Mouse (Mus musculus) CH12.LX (cell line): ENCODE results near the gene Gm10392. TPM values are rescaled to one million over a fixed set of nuclear protein-coding genes. Genes with fewer than 3 reads are reported as not detected.
A peak's percentile ranks its signal among the peaks of the same experiment; 100 is the strongest.

ENCODE experiments used
- DNase-seq: peaks from one replicate; pipeline ENCODE4 v3.0.0-alpha.2; 2013; ENCODE audit errors: extremely low read depth
- H3K27ac ChIP-seq: 2 replicates; pipeline ENCODE4 v1.5.1; 2012; ENCODE audit warnings: low read depth, mild to moderate bottlenecking, control low read depth, moderate library complexity; ENCODE audit not compliant: insufficient read depth
- H3K27me3 ChIP-seq: replicated peaks from 2 replicates; pipeline ENCODE3; 2012; ENCODE audit warnings: inconsistent platforms
- H3K36me3 ChIP-seq, 2 experiments: replicated peaks in 1 of 2; 2 replicates each; pipeline versions ENCODE3 to v1.6.1; 2012; ENCODE audit warnings: inconsistent platforms in 1 of 2, low read length in 1 of 2, mild to moderate bottlenecking in 1 of 2, mixed read lengths in 1 of 2, moderate library complexity in 1 of 2; ENCODE audit not compliant: control insufficient read depth in 1 of 2, insufficient read depth in 1 of 2
- H3K4me1 ChIP-seq, 2 experiments: 2 replicates each; pipeline ENCODE4 v1.6.1; 2012; ENCODE audit warnings: inconsistent platforms in 1 of 2, moderate library complexity in 1 of 2; ENCODE audit not compliant: insufficient read depth in 2 of 2, control insufficient read depth in 1 of 2
- H3K4me2 ChIP-seq: 2 replicates; pipeline ENCODE4 v1.6.1; 2012; ENCODE audit warnings: low read depth, mild to moderate bottlenecking, control low read depth; ENCODE audit not compliant: poor library complexity, insufficient read depth, severe bottlenecking
- H3K4me3 ChIP-seq, 3 experiments: fragments of 150-350 bp in 1 of 3; sonication (generic) in 1 of 3; replicated peaks in 1 of 3; 2 replicates each; pipeline versions ENCODE3 to v1.5.1; 2011 to 2012; ENCODE audit warnings: low read depth in 2 of 3, low read length in 2 of 3, mild to moderate bottlenecking in 2 of 3, moderate library complexity in 2 of 3, control low read depth in 1 of 3, improper control_type of control experiment in 1 of 3, inconsistent platforms in 1 of 3, mixed read lengths in 1 of 3; ENCODE audit not compliant: poor library complexity in 1 of 3
- H3K79me2 ChIP-seq: replicated peaks from 2 replicates; pipeline ENCODE4 v1.6.1; 2012; ENCODE audit warnings: mild to moderate bottlenecking, moderate library complexity; ENCODE audit not compliant: control insufficient read depth, poor library complexity, insufficient read depth, severe bottlenecking; ENCODE audit errors: extremely low read depth
- H3K9ac ChIP-seq: 2 replicates; pipeline ENCODE4 v1.6.1; 2012; ENCODE audit warnings: low read depth, mild to moderate bottlenecking, control low read depth, moderate library complexity; ENCODE audit not compliant: insufficient read depth
- H3K9me3 ChIP-seq: replicated peaks from 2 replicates; pipeline ENCODE3; 2012; ENCODE audit warnings: low read length, inconsistent platforms, mixed read lengths
- CTCF ChIP-seq, 2 experiments: IDR thresholded peaks in 1 of 2; conservative IDR thresholded peaks in 1 of 2; 2 replicates each; pipeline ENCODE4 v1.5.1; 2011 to 2012; ENCODE audit warnings: low read depth in 2 of 2, low read length in 2 of 2, improper control_type of control experiment in 1 of 2, inconsistent platforms in 1 of 2, mild to moderate bottlenecking in 1 of 2, moderate library complexity in 1 of 2
- EP300 ChIP-seq: IDR thresholded peaks from 2 replicates; pipeline ENCODE4 v1.6.1; 2011; ENCODE audit warnings: low read length, improper control_type of control experiment
- GABPA ChIP-seq: IDR thresholded peaks from 2 replicates; pipeline ENCODE4 v1.6.1; 2012; ENCODE audit warnings: low read depth, low read length, improper control_type of control experiment, inconsistent platforms; ENCODE audit not compliant: insufficient replicate concordance
- HCFC1 ChIP-seq: IDR thresholded peaks from 2 replicates; pipeline ENCODE4 v1.6.1; 2012; ENCODE audit warnings: low read depth, mild to moderate bottlenecking, inconsistent platforms, low read length, improper control_type of control experiment
- JUN ChIP-seq: IDR thresholded peaks from 2 replicates; pipeline ENCODE4 v1.6.1; 2011; ENCODE audit warnings: low read depth, mild to moderate bottlenecking, low read length, improper control_type of control experiment, moderate library complexity; ENCODE audit not compliant: insufficient read depth
- JUND ChIP-seq: conservative IDR thresholded peaks from 2 replicates; pipeline ENCODE4 v1.6.1; 2011; ENCODE audit warnings: low read depth, low read length, improper control_type of control experiment
- MEF2A ChIP-seq: IDR thresholded peaks from 2 replicates; pipeline ENCODE4 v1.6.1; 2014; ENCODE audit warnings: low read depth, mild to moderate bottlenecking, inconsistent platforms, low read length, improper control_type of control experiment, borderline replicate concordance
- MXI1 ChIP-seq: IDR thresholded peaks from 2 replicates; pipeline ENCODE4 v1.6.1; 2011; ENCODE audit warnings: mild to moderate bottlenecking, low read depth, low read length, improper control_type of control experiment
- MYC ChIP-seq: IDR thresholded peaks from 2 replicates; pipeline ENCODE4 v1.6.1; 2011; ENCODE audit warnings: low read depth, mild to moderate bottlenecking, improper control_type of control experiment, low read length
- NELFE ChIP-seq: IDR thresholded peaks from 2 replicates; pipeline ENCODE4 v1.6.1; 2011; ENCODE audit warnings: low read depth, low read length, improper control_type of control experiment
- POLR2A ChIP-seq: IDR thresholded peaks from 2 replicates; pipeline ENCODE4 v1.6.1; 2011; ENCODE audit warnings: low read depth, mild to moderate bottlenecking, improper control_type of control experiment, low read length
- RCOR1 ChIP-seq: conservative IDR thresholded peaks from 2 replicates; pipeline ENCODE4 v1.6.1; 2012; ENCODE audit warnings: low read depth, mild to moderate bottlenecking, inconsistent platforms, low read length, improper control_type of control experiment
- SIN3A ChIP-seq: IDR thresholded peaks from 2 replicates; pipeline ENCODE4 v1.6.1; 2012; ENCODE audit warnings: low read length, improper control_type of control experiment, inconsistent platforms
- TCF12 ChIP-seq: IDR thresholded peaks from 2 replicates; pipeline ENCODE4 v1.6.1; 2014; ENCODE audit warnings: low read depth, mild to moderate bottlenecking, inconsistent platforms, low read length, improper control_type of control experiment
- UBTF ChIP-seq: IDR thresholded peaks from 2 replicates; pipeline ENCODE4 v1.6.1; 2012; ENCODE audit warnings: low read depth, mild to moderate bottlenecking, inconsistent platforms, low read length, improper control_type of control experiment, moderate library complexity
- dilution Hi-C: fragments of 300-500 bp; cut with MboI; formaldehyde crosslinking; loops from 2 replicates; pipeline ENCODE4 v1.14.3; 2020; ENCODE audit warnings: low sequenced_read_pairs; ENCODE audit not compliant: extremely low pct_unique_long_range_greater_than_20kb, extremely low pct_ligation_motif_present
- in situ Hi-C: fragments of 300-500 bp; cut with MboI; formaldehyde crosslinking; loops from 3 replicates; pipeline ENCODE4 v1.14.3; 2019; ENCODE audit warnings: low sequenced_read_pairs, low pct_ligation_motif_present, low pct_unique_long_range_greater_than_20kb, mixed read lengths
- polyA plus RNA-seq: library from polyadenylated mRNA; unstranded; fragments of >175 nt; gene quantifications from 2 replicates; pipeline ENCODE4 v1.2.1, GENCODE M21; 2012; ENCODE audit warnings: low read depth; ENCODE audit not compliant: insufficient read length
- total RNA-seq, 2 experiments: library from RNA; depleted of rRNA; stranded (reverse); fragments of 300-350 nt in 1 of 2; fragments of >200 nt in 1 of 2; gene quantifications; 2 replicates each; pipeline ENCODE4 v1.2.3; 2012 to 2014

The Gm10392 gene
- total and polyA plus RNA-seq, 3 experiments: 0.13 to 0.17 TPM; not detected in 1

DNA sequence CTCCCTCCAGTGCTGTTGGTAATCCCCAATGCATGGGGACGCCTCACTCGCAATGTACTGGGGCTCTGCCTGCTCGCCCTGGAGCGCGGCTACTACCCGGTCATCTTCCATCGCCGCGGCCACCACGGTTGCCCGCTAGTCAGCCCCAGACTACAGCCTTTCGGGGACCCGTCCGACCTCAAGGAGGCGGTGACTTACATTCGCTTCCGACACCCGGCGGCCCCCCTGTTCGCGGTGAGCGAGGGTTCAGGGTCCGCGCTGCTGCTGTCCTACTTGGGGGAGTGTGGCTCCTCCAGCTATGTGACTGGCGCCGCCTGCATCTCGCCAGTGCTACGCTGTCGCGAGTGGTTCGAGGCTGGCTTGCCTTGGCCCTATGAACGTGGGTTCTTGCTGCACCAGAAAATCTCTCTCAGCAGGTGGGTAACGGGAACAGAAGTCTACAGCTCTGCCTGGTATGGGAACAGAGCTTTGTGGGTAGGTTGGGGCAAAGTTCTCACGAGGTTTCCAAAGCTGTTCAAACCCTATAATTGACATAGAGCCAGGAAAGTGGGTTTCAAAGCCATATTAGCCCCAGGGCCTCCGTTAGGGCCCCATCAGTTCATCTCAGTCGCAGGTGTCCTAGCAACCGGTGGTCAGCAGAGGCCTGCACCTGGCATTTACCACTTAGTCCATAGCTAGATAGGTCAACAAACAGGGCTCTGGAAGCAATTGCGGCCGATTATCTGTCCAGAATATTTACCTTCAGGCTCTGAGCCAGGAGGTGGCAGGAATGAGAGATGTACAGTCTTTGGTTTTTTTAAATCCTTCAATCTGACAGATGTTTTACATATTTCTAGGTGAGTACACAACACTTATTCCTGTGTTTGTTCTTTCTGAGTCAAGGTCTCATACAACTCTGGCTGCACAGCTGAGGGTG lies 3.1 kb downstream of the Gm10392 start, which contains the start of gene Trp53i13:
Gene Trp53i13, minus strand, starts transcription at position 344 of the 916 bp plus-strand sequence.
- Histone ChIP-seq H3K27ac (no peak within 1 kb of the TSS), H3K36me3 (peaks cover 0 to 11% of the 10 kb centered on the region in 2 experiments), H3K4me1 (peaks cover 26 to 62% of the 10 kb centered on the region in 2 experiments), H3K79me2 (no peaks in the 10 kb centered on the region), H3K9ac (no peak within 1 kb of the TSS), H3K4me2 (peak within 1 kb of the TSS; percentile 24), H3K9me3 (peaks cover 12% of the 10 kb centered on the region), H3K4me3 (no peak within 1 kb of the TSS), H3K27me3 (no peaks in the 10 kb centered on the region)
- dilution Hi-C loops (no loop called here), in situ Hi-C loops (loop anchor here (10.0 kb wide), 1 partner anchor 279 kb away; no protein-coding TSS in a partner anchor)
- TF ChIP-seq GABPA (no peak), JUN (no peak), MEF2A (no peak), JUND (no peak), CTCF (conservative IDR thresholded peaks at IDR 0.05 in 1 of 2, IDR thresholded peaks at IDR 0.05 in 1 of 2; ENCODE audit: low read depth in 2 of 2, low read length in 2 of 2) (no peak), HCFC1 (no peak), MYC (no peak), POLR2A (no peak), MXI1 (no peak)
- no peak for DNase-seq

DNA sequence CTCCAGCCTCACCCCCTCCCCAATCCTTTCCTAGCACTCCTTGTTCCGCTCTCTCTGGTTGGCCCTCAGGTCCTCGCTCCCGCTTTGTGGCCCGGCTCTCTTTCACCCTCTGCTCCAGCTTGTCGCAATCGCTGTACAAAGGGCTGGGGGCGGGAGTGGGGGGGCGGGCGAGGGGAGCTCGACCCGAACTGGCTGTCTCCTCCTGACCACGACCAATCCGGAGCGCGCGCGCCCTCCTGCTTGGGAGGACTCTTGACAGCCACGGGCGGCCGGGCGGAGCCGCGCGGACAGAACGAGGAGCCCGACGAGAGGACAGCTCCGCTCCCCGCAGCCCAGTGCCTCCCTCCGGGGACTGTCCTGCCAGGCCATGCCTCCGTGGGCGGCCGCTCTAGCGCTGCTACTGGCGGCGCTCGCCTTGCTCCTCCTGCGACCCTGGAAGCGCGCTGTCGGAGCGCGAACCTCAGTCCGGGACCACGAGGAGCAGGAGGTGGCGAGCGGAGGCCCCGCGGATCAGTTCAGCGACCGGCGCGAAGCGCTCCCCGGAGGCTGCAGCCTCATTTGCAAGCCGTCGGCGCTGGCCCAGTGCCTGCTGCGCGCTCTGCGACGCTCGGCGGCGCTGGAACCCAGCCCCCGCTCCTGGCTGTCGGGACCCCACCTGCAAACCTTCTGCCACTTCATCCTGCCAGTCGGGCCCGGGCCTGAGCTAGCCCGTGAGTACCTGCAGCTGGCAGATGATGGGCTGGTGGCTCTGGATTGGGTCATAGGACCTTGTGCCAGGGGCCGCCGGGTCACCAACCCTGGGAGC lies 4.0 kb downstream of the Gm10392 start, which contains the start of gene Abhd15:
Gene Abhd15, plus strand, starts transcription at position 290 of the 805 bp plus-strand sequence.
- Histone ChIP-seq H3K4me2 (peak within 1 kb of the TSS; percentile 65), H3K79me2 (no peaks in the 10 kb centered on the region), H3K27me3 (no peaks in the 10 kb centered on the region), H3K36me3 (peaks cover 0 to 19% of the 10 kb centered on the region in 2 experiments), H3K4me3 (peak within 1 kb of the TSS in 1 of 3 experiments; percentile 67), H3K9ac (peak within 1 kb of the TSS; percentile 53), H3K4me1 (peaks cover 20 to 57% of the 10 kb centered on the region in 2 experiments), H3K27ac (no peak within 1 kb of the TSS), H3K9me3 (peaks cover 12% of the 10 kb centered on the region)
- no peak for TF ChIP-seq MXI1
- TF ChIP-seq CTCF (conservative IDR thresholded peaks at IDR 0.05 in 1 of 2, IDR thresholded peaks at IDR 0.05 in 1 of 2; ENCODE audit: low read depth in 2 of 2, low read length in 2 of 2): 0 out of 4 replicates have a peak, but pooled peaks of 1 of the 2 experiments have one; percentile 5
- no peak for TF ChIP-seq POLR2A
- no peak for TF ChIP-seq NELFE
- TF ChIP-seq TCF12: 0 out of 2 replicates have a peak, but pooled peaks have one; percentile 15
- TF ChIP-seq EP300: no peak
- peak; percentile 41; the same call in 1 of the 2 replicates for TF ChIP-seq UBTF
- TF ChIP-seq SIN3A: no peak
- TF ChIP-seq RCOR1: no peak
- no peak for TF ChIP-seq JUN
- DNase-seq: no peak
- in situ Hi-C loops (loop anchor here (10.0 kb wide), 1 partner anchor 280 kb away; no protein-coding TSS in a partner anchor), dilution Hi-C loops (no loop called here)
